Mouse (Mus musculus) hindbrain, postnatal 0 days (tissue): Measurements from ENCODE around the gene E130311K13Rik. TPM values are rescaled to one million over a fixed set of nuclear protein-coding genes. Genes with fewer than 3 reads are reported as not detected.

ENCODE experiments used
- ATAC-seq: fragments of 200-750 bp; cut with Nextera tagmentation; 2 replicates; pipeline ENCODE4 v1.8.0; 2017; ENCODE audit warnings: mild to moderate bottlenecking, moderate TSS enrichment, moderate library complexity
- DNase-seq: peaks from one replicate; pipeline ENCODE4 v3.0.0-alpha.2; 2015; ENCODE audit warnings: low spot score
- H3K27ac ChIP-seq: fragments of 300-500 bp; sonication (generic); 2 replicates; pipeline ENCODE4 v1.5.1; 2014; ENCODE audit warnings: mild to moderate bottlenecking
- H3K27me3 ChIP-seq: fragments of 300-500 bp; sonication (generic); 2 replicates; pipeline ENCODE4 v1.6.1; 2014; ENCODE audit warnings: low read length, mixed read lengths; ENCODE audit not compliant: insufficient read depth
- H3K36me3 ChIP-seq: fragments of 300-500 bp; sonication (generic); 2 replicates; pipeline ENCODE4 v1.6.1; 2014; ENCODE audit warnings: low read length, mixed read lengths; ENCODE audit not compliant: insufficient read depth
- H3K4me1 ChIP-seq: fragments of 300-500 bp; sonication (generic); 2 replicates; pipeline ENCODE4 v1.6.1; 2014; ENCODE audit warnings: antibody characterized with exemption, low read length, mixed read lengths; ENCODE audit not compliant: insufficient read depth
- H3K4me2 ChIP-seq: fragments of 300-500 bp; sonication (generic); 2 replicates; pipeline ENCODE4 v1.6.1; 2014; ENCODE audit warnings: low read depth, mild to moderate bottlenecking, low read length, moderate library complexity, mixed read lengths
- H3K4me3 ChIP-seq: fragments of 300-500 bp; sonication (generic); 2 replicates; pipeline ENCODE4 v1.5.1; 2014; ENCODE audit warnings: low read length
- H3K9ac ChIP-seq: fragments of 300-500 bp; sonication (generic); replicated peaks from 2 replicates; pipeline ENCODE4 v1.6.1; 2014; ENCODE audit warnings: mild to moderate bottlenecking, low read length, moderate library complexity, mixed read lengths
- H3K9me3 ChIP-seq: fragments of 300-500 bp; sonication (generic); 2 replicates; pipeline ENCODE4 v1.6.1; 2016; ENCODE audit warnings: low read length, mixed read lengths
- CTCF ChIP-seq: IDR thresholded peaks from 2 replicates; pipeline ENCODE4 v1.5.1; 2016; ENCODE audit warnings: antibody characterized with exemption, control low read depth, low read depth
- WGBS: fragments of 180-500 bp; shearing (Covaris S2); extraction: QIAGEN DNeasy Blood & Tissue Kit; methylation state at CpG from one replicate; pipeline ENCODE4 v1.1.7; 2014; 5-methylcytosine and 5-hydroxymethylcytosine counted together
- polyA plus RNA-seq: library from polyadenylated mRNA; unstranded; fragments of >200 nt; fragmentation: Nextera tagmentation; extraction: Ambion mirVana; gene quantifications from 2 replicates; pipeline ENCODE4 v1.2.1, GENCODE M21; 2015
- total RNA-seq: library from RNA; depleted of rRNA; stranded (reverse); fragments of >200 nt; gene quantifications from 2 replicates; pipeline ENCODE4 v1.2.3, GENCODE M21; 2014; rRNA removed

Gene E130311K13Rik
- total RNA-seq (6.4 and 9.5 TPM in 2 replicates), polyA plus RNA-seq (10.9 and 12.9 TPM in 2 replicates)

DNA sequence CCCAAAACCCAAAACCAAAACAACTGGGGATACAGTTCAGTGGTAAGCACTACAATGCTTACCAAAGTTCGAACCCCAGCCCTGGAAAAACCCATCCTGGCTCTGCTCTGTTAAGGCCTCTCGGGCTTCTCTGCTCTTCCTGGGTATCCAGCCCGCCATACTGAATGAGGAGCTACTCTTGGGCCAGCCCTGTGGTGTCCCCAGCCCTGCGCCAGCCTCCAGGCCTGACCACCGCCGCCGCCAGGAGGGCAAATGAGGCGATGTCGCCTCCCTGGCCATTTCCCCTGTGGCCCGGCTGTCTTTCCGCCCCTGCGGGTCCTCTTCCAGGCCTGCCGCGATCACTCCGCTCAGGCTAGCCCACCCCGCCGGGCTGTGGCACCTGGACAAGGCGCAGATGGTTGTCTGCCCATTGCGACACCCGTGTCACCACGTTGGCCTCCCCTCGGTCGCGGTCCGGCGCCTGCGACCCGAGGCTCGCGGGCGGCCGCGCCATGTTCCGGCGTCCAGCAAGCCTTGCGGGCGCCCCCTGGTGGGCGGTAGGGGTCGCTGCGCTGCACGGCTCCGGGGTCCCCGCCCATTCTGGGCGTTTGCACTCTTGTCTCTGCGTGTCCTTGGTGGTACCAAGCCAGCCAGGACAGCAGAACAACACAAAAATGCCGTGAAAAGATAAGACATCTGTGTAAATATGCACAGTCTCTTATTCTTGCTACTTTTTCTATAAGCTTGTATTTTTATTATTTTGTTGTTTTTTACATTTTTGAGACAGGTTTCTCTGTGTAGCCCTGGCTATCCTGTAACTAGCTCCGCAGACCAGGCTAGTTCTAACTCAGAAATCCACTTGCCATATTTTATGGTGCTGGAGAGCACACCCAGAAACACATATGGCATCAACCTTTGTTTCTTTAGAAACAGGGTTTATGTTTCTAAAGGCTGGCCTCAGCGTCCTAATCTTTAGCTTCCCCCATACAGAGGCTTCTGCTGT is at the start of gene E130311K13Rik:
TSS of gene E130311K13Rik (minus strand) at position 595 of the 982 bp plus-strand sequence.
- Histone ChIP-seq H3K27ac (peak within 1 kb of the TSS; percentile 88), H3K27me3 (no peaks in the 10 kb centered on the region), H3K36me3 (0 out of 2 replicates have a peak, but pooled peaks cover 3% of the 10 kb centered on the region), H3K4me3 (peak within 1 kb of the TSS; percentile 61), H3K9ac (peak within 1 kb of the TSS; percentile 92), H3K4me2 (peak within 1 kb of the TSS; percentile 58), H3K9me3 (no peaks in the 10 kb centered on the region), H3K4me1 (no peaks in the 10 kb centered on the region)
- TF ChIP-seq CTCF, result peak; percentile 61
- DNase-seq, result peak; percentile 94
- peak; percentile 99 for ATAC-seq
- 5% methylated on average over 48 of the region's 48 CpGs for WGBS

GRCm38 (mm10) chr3:63977895-63978294 is 48.6 kb upstream of the E130311K13Rik start:
- 61% methylated on average over 4 of the region's 4 CpGs for WGBS
- DNase-seq, result no peak
- ATAC-seq, result no peak
- Histone ChIP-seq H3K9ac (no peak overlapping the region), H3K4me3 (no peak overlapping the region), H3K27ac (no peak overlapping the region), H3K4me1 (no peaks in the 10 kb centered on the region; the same call in 1 of the 2 replicates), H3K27me3 (no peaks in the 10 kb centered on the region), H3K9me3 (no peaks in the 10 kb centered on the region), H3K36me3 (no peaks in the 10 kb centered on the region), H3K4me2 (no peak overlapping the region)
- TF ChIP-seq CTCF, result no peak

DNA sequence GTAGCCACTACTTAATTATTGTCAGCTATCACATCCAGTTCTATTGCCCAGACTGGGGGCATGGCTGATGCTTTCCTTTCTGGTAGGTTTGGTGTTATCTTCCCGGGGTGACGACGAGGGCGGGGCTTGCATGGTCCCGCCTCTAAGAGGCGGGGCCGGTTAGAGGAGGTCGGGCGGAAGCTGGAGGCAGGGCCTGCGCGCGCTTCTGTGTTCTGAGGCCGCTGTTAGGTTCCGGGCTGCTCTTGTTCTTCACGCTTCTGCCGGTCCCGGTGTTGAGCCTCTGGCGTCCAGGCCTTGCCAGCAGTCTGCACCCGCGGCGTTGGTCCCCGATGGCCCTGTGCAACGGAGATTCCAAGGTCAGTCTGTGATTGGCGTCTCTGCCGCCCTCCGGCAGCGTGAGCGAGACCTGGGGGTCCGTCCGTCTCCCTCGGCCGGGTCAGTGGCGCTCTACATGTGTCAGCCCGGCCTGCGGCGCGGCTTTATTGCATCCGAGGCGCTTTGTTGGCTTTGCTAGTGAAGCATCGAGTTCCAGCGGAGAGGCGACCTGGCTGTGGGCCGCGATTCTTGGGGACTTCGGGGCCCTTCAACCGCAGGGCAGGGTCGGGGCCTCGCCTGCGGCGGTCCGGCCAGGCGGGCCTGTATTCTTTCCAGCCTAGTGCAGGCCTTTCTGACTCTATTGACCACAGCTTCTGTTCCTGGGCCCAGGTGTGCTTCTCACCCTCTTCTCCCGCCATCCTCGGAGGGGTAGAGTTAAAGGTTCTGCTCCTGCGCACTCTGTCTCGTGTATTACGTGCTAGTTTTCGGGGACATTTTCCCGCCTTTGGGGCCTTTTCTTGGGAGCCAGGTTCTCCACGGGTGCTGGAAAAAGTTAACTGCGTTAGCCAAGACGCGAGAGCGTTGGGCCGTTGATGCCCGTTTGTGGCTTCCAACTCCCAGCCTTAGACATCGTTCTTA is 47.0 kb upstream of the E130311K13Rik start, which contains the start of gene Gmps:
TSS of gene Gmps (plus strand) at position 152 of the 954 bp plus-strand sequence.
- TF ChIP-seq CTCF, result no peak
- Histone ChIP-seq H3K4me2 (peak within 1 kb of the TSS; percentile 77), H3K27me3 (no peaks in the 10 kb centered on the region), H3K9ac (peak within 1 kb of the TSS; percentile 67), H3K4me1 (no peaks in the 10 kb centered on the region; the same call in 1 of the 2 replicates), H3K27ac (peak within 1 kb of the TSS; percentile 76), H3K4me3 (peak within 1 kb of the TSS; percentile 68), H3K36me3 (no peaks in the 10 kb centered on the region), H3K9me3 (no peaks in the 10 kb centered on the region)
- DNase-seq (peak; percentile 95), ATAC-seq (peak; percentile 99)
- WGBS, result under 1% methylated on average over 67 of the region's 67 CpGs

GRCm38 (mm10) chr3:63965929-63966328 is 36.7 kb upstream of the E130311K13Rik start:
- Histone ChIP-seq H3K27me3 (peaks cover 6% of the 10 kb centered on the region; the same call in 1 of the 2 replicates), H3K4me1 (peaks cover 17% of the 10 kb centered on the region), H3K36me3 (no peaks in the 10 kb centered on the region), H3K9me3 (no peaks in the 10 kb centered on the region), H3K4me2 (no peak overlapping the region), H3K9ac (no peak overlapping the region), H3K4me3 (no peak overlapping the region), H3K27ac (no peak overlapping the region)
- no peak for TF ChIP-seq CTCF
- ATAC-seq (no peak), DNase-seq (no peak)
- 72% methylated on average over 2 of the region's 2 CpGs for WGBS

GRCm38 (mm10) chr3:63964922-63965249 is 35.6 kb upstream of the E130311K13Rik start:
- Histone ChIP-seq H3K27me3 (peaks cover 6% of the 10 kb centered on the region; the same call in 1 of the 2 replicates), H3K27ac (peak overlapping the region; percentile 57; the same call in 1 of the 2 replicates), H3K4me1 (peaks cover 17% of the 10 kb centered on the region), H3K36me3 (no peaks in the 10 kb centered on the region), H3K4me3 (peak overlapping the region; percentile 85; the same call in 1 of the 2 replicates), H3K9me3 (no peaks in the 10 kb centered on the region), H3K4me2 (peak overlapping the region; percentile 80), H3K9ac (no peak overlapping the region)
- 75% methylated on average over 6 of the region's 6 CpGs for WGBS
- no peak for TF ChIP-seq CTCF
- DNase-seq (no peak), ATAC-seq (no peak; the same call in 1 of the 2 replicates)
